Mouse (Mus musculus) liver, embryonic 12.5 days (tissue): ENCODE data around the gene Bet1l. TPM values are rescaled to one million over a fixed set of nuclear protein-coding genes. Genes with fewer than 3 reads are reported as not detected.

Source experiments
- ATAC-seq: fragments of 200-750 bp; cut with Nextera tagmentation; 2 replicates; pipeline ENCODE4 v1.8.0; 2017; ENCODE audit warnings: moderate number of reproducible peaks, mild to moderate bottlenecking, moderate library complexity
- H3K27ac ChIP-seq: fragments of 300-500 bp; sonication (generic); 2 replicates; pipeline ENCODE4 v1.5.1; 2016; ENCODE audit warnings: mild to moderate bottlenecking
- H3K27me3 ChIP-seq: fragments of 300-500 bp; sonication (generic); replicated peaks from 2 replicates; pipeline ENCODE4 v1.6.1; 2016; ENCODE audit warnings: mild to moderate bottlenecking, moderate library complexity
- H3K36me3 ChIP-seq: fragments of 300-500 bp; sonication (generic); 2 replicates; pipeline ENCODE4 v1.6.1; 2016; ENCODE audit warnings: mild to moderate bottlenecking, moderate library complexity
- H3K4me1 ChIP-seq: fragments of 300-500 bp; sonication (generic); 2 replicates; pipeline ENCODE4 v1.6.1; 2016
- H3K4me2 ChIP-seq: fragments of 300-500 bp; sonication (generic); 2 replicates; pipeline ENCODE4 v1.6.1; 2016; ENCODE audit warnings: mild to moderate bottlenecking, moderate library complexity
- H3K4me3 ChIP-seq: fragments of 300-500 bp; sonication (generic); 2 replicates; pipeline ENCODE4 v1.5.1; 2016; ENCODE audit warnings: mild to moderate bottlenecking, moderate library complexity
- H3K9ac ChIP-seq: fragments of 300-500 bp; sonication (generic); 2 replicates; pipeline ENCODE4 v1.6.1; 2016; ENCODE audit warnings: mild to moderate bottlenecking, moderate library complexity
- H3K9me3 ChIP-seq: fragments of 300-500 bp; sonication (generic); replicated peaks from 2 replicates; pipeline ENCODE4 v1.6.1; 2016; ENCODE audit warnings: mild to moderate bottlenecking, moderate library complexity
- WGBS: fragments of 180-500 bp; shearing (Covaris S2); methylation state at CpG from one replicate; pipeline ENCODE4 v1.1.7; 2016; ENCODE audit not compliant: insufficient replicate concordance; 5-methylcytosine and 5-hydroxymethylcytosine counted together
- polyA plus RNA-seq: library from polyadenylated mRNA; unstranded; fragments of >200 nt; fragmentation: Nextera tagmentation; extraction: Ambion mirVana; gene quantifications from 2 replicates; pipeline ENCODE4 v1.2.1, GENCODE M21; 2016

Bet1l gene
- polyA plus RNA-seq, 1 experiment from 2014 or later = 18.0 TPM

GRCm38 (mm10) chr7:140856785-140857549 is 410 bp downstream of the Bet1l start, which contains the start of gene Ric8a:
Ric8a (plus strand) TSS chr7:140856957.
- H3K9me3 ChIP-seq = no peaks in the 10 kb centered on the region
- peak; percentile 84 for ATAC-seq
- peak within 1 kb of the TSS; percentile 87 for H3K9ac ChIP-seq
- peaks cover 71% of the 10 kb centered on the region for H3K36me3 ChIP-seq
- H3K4me2 ChIP-seq = peak within 1 kb of the TSS; percentile 96
- H3K27me3 ChIP-seq = no peaks in the 10 kb centered on the region
- H3K4me3 ChIP-seq = peak within 1 kb of the TSS; percentile 89
- H3K27ac ChIP-seq = peak within 1 kb of the TSS; percentile 98
- H3K4me1 ChIP-seq = peaks cover 44% of the 10 kb centered on the region
- under 1% methylated on average over 50 of the region's 50 CpGs for WGBS

DNA sequence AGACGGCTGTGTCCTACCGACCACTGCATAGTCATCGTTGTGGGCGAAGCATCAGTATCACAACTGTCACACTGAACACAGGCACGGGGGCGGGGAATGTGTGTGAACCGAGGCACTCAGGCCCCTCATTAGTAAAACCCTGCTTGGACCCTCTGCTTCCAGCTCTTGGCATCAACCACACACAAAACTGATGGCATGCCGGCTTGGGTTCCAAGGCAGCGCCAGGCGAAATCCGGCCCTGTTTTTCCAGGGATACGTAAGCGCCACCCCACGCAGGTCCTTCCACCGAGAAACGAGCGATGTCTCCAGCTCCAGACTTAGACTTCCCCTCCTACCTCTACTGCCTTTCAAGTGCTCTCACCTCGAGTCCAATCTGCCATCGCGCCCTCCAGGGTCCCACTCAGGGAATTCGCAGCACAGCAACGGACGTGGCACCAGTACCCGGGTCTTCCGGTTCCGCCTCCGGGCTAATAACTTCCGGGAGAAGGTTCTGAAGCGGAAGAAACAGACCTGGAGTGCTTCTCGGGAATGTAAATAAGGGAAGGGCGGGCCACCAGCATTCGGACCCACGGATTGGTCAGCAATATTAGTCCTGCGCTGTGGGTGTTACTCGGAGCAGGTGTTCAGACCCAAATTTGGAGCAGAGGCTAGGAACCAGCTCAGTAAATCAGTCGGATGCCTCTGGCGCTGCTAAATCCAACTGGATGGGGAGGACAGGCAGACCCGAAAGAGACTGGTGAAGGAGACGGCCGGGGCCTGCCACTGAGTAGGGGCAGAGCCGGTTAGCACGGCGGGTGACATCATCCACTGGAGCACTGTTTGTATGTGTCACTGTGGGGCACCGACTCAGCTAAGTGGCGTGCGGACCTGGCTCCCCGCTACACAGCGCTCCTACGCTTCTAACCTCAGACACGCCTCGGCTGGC is 1.3 kb downstream of the Bet1l start, which contains the start of gene Gm45785:
Gm45785 (minus strand) TSS at position 472 of the 925 bp plus-strand sequence.
- whole genome bisulfite sequencing = under 1% methylated on average over 51 of the region's 51 CpGs
- peaks cover 70% of the 10 kb centered on the region for H3K36me3 ChIP-seq
- peak; percentile 77 for ATAC-seq
- H3K9me3 ChIP-seq = no peaks in the 10 kb centered on the region
- peak within 1 kb of the TSS; percentile 98 for H3K27ac ChIP-seq
- H3K4me1 ChIP-seq = peaks cover 44% of the 10 kb centered on the region
- H3K4me2 ChIP-seq = peak within 1 kb of the TSS; percentile 96
- peak within 1 kb of the TSS; percentile 87 for H3K9ac ChIP-seq
- peak within 1 kb of the TSS; percentile 89 for H3K4me3 ChIP-seq
- H3K27me3 ChIP-seq = no peaks in the 10 kb centered on the region

- no peak for ATAC-seq
- peaks cover 64% of the 10 kb centered on the region for H3K36me3 ChIP-seq
- H3K4me1 ChIP-seq = peaks cover 44% of the 10 kb centered on the region
- WGBS = 65% methylated on average over 9 of the region's 9 CpGs
- H3K27ac ChIP-seq = peak overlapping the region; percentile 98
- H3K4me3 ChIP-seq = peak overlapping the region; percentile 89
- H3K27me3 ChIP-seq = no peaks in the 10 kb centered on the region
- H3K9me3 ChIP-seq = no peaks in the 10 kb centered on the region
- peak overlapping the region; percentile 87 for H3K9ac ChIP-seq
- H3K4me2 ChIP-seq = peak overlapping the region; percentile 96
Observed at GRCm38 (mm10) chr7:140855181-140855580, 2.2 kb downstream of the Bet1l start.

- Histone ChIP-seq H3K36me3 (peaks cover 57% of the 10 kb centered on the region), H3K4me2 (peak overlapping the region; percentile 96; the same call in 1 of the 2 replicates), H3K4me1 (peaks cover 42% of the 10 kb centered on the region), H3K27ac (no peak overlapping the region), H3K4me3 (peak overlapping the region; percentile 89; the same call in 1 of the 2 replicates), H3K9me3 (no peaks in the 10 kb centered on the region), H3K9ac (no peak overlapping the region), H3K27me3 (no peaks in the 10 kb centered on the region)
- WGBS = 93% methylated on average over 18 of the region's 18 CpGs
- ATAC-seq = no peak
Observed at GRCm38 (mm10) chr7:140854483-140854882, 2.9 kb downstream of the Bet1l start.

DNA sequence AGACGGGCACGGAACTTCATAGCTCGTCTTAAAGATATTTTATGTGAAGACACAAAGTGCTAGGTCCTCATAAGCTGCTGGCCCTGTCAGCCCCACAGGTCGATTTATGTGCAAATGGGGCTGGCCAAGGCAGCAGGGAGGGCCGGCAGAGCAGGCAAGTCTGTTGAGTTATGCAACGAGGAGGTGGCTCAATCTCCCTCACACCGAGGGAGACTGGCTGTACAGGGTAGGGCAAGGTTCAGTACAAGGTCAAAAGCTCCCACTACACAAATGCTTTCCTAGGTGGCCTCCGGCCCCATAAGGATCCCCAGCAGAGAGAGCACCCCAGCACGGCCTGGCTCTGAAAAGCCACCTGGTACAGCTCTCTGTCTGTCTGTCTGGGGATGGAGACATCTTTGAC is 4.0 kb downstream of the Bet1l start:
- Histone ChIP-seq H3K27ac (peak overlapping the region; percentile 28; the same call in 1 of the 2 replicates), H3K4me1 (peaks cover 31% of the 10 kb centered on the region)
- WGBS = 73% methylated on average over 9 of the region's 9 CpGs

DNA sequence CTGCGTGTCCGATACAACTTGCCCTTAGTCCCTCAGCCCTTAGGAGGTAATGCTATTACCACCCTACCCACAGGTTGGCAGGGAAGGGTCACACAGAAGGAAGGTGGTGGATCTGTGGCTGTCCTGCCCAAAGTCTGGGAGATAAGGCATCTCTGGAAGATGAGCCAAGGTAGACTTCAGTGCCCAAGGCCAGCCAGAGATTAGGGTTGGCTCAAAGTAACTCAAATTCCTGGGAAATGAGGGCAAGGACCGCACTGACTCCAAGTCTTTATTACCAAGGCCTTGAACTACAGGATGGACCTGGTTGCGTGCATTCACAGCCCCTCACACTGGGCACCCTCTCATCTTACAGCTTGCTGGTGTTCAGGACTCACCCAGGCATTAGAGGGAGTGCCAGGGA is 5.5 kb downstream of the Bet1l start:
- peaks cover 43% of the 10 kb centered on the region for H3K36me3 ChIP-seq
- WGBS = 89% methylated on average over 4 of the region's 4 CpGs
- ATAC-seq = no peak
- H3K27ac ChIP-seq = no peak overlapping the region
- H3K9me3 ChIP-seq = no peaks in the 10 kb centered on the region
- H3K4me2 ChIP-seq = no peak overlapping the region
- peaks cover 22% of the 10 kb centered on the region for H3K4me1 ChIP-seq
- H3K9ac ChIP-seq = no peak overlapping the region
- 0 out of 2 replicates have a peak, but pooled peaks cover 3% of the 10 kb centered on the region for H3K27me3 ChIP-seq
- no peak overlapping the region for H3K4me3 ChIP-seq

More for the DNA sequence above, 4.0 kb downstream of the Bet1l start:
- no peak overlapping the region for H3K4me3 ChIP-seq
- no peak for ATAC-seq
- H3K4me2 ChIP-seq = 0 out of 2 replicates have a peak overlapping the region, but pooled peaks have one; percentile 12
- H3K9ac ChIP-seq = 0 out of 2 replicates have a peak overlapping the region, but pooled peaks have one; percentile 32
- peaks cover 46% of the 10 kb centered on the region for H3K36me3 ChIP-seq
- H3K9me3 ChIP-seq = no peaks in the 10 kb centered on the region
- no peaks in the 10 kb centered on the region for H3K27me3 ChIP-seq

DNA sequence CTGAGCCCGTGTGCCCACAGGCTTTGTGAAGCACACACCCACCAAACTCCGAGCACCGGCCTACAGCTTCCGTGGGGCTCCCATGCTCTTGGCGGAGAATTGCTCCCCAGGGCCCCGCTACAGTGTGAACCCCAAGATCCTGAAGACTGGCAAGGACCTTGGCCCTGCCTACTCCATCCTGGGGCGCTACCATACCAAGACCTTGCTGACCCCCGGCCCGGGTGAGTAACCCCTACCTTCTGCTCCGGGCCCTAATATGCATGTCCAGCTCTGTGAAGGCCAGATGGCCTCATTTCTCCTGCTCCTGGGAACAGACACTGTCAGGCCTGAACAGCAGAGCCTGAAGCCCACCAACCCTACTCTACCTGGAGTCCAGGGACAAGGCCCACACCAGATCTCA is 8.8 kb downstream of the Bet1l start:
- ATAC-seq = no peak
- no peak overlapping the region for H3K4me3 ChIP-seq
- H3K4me1 ChIP-seq = peaks cover 1% of the 10 kb centered on the region; the same call in 1 of the 2 replicates
- 78% methylated on average over 10 of the region's 10 CpGs for WGBS
- no peak overlapping the region for H3K4me2 ChIP-seq
- H3K27ac ChIP-seq = no peak overlapping the region
- H3K36me3 ChIP-seq = peaks cover 27% of the 10 kb centered on the region
- no peaks in the 10 kb centered on the region for H3K9me3 ChIP-seq
- H3K9ac ChIP-seq = no peak overlapping the region
- H3K27me3 ChIP-seq = peaks cover 21% of the 10 kb centered on the region

DNA sequence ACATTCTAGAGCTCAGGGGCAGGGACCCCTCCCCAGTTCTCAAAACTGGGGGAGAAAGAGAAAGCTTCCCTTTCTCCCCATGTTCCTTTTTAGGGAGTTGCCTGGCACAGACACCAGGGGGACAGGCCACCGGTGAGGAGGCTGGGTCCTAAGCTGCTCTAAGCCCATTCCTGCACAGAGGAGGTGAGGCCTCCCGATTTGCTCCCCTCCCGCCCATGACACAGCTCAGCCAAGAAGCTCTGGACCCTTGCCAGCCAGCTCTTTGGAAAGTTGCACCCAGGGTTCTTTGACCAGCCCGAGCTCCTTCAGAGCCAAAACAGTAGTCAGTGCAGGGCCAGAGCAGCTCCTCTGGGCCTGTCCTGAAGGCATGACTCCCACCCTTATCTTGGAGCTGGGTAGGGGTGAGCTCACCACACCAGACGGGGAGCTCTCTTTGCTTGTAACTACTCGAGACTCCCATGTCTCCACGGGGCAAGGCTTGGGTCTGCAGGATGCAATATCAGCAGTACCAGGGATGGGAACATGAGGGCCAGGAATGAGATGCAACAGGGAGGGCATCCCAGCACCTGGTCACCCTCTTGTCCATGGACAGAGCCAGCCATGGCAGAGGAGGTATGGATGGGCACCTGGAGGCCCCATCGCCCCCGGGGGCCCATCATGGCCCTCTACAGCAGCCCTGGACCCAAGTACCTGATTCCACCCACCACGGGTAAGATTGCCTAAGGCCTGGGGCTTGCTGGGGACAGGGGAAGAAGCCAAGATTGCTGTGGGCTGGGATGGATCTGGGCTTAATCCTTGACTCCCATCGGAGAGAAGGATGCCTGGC is 9.4 kb downstream of the Bet1l start, which contains the start of gene Odf3:
Odf3 (plus strand) TSS at position 51 of the 826 bp plus-strand sequence.
- no peak for ATAC-seq
- 44% methylated on average over 11 of the region's 11 CpGs for WGBS
- H3K4me2 ChIP-seq = no peak within 1 kb of the TSS

DNA sequence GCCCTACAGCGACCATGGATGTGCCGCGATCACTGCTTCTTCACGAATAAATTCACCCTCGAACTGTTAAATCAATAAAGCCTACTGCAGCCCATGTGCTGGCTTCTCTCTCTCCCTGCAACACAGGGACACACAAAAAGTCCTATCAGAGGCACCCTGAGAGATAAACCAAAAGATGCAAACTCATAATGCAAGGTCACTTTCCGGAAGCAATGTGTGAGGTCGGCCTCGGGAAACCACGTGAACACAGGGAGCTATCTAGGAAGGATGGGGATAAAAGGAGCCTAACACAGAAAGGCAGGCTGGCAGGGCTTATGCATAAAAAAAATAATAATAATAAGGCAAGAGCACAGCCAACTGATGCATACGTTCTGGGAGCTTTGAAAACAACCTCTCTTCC is 10.7 kb downstream of the Bet1l start:
- no peak overlapping the region for H3K4me2 ChIP-seq
- no peak overlapping the region for H3K27ac ChIP-seq
- ATAC-seq = no peak
- no peaks in the 10 kb centered on the region for H3K9me3 ChIP-seq
- no peak overlapping the region for H3K4me3 ChIP-seq
- H3K9ac ChIP-seq = no peak overlapping the region
- WGBS = 63% methylated on average over 10 of the region's 10 CpGs
- peaks cover 38% of the 10 kb centered on the region for H3K27me3 ChIP-seq
- H3K36me3 ChIP-seq = peaks cover 8% of the 10 kb centered on the region
- no peaks in the 10 kb centered on the region for H3K4me1 ChIP-seq

More for the DNA sequence above, 9.4 kb downstream of the Bet1l start, which contains the start of gene Odf3:
- Histone ChIP-seq H3K9me3 (no peaks in the 10 kb centered on the region), H3K4me3 (no peak within 1 kb of the TSS), H3K27ac (no peak within 1 kb of the TSS), H3K9ac (no peak within 1 kb of the TSS), H3K27me3 (peaks cover 28% of the 10 kb centered on the region), H3K36me3 (peaks cover 21% of the 10 kb centered on the region), H3K4me1 (no peaks in the 10 kb centered on the region)

GRCm38 (mm10) chr7:140845683-140846082 is 11.7 kb downstream of the Bet1l start:
- Histone ChIP-seq H3K9me3 (no peaks in the 10 kb centered on the region), H3K27me3 (peaks cover 48% of the 10 kb centered on the region), H3K27ac (no peak overlapping the region), H3K4me2 (no peak overlapping the region), H3K36me3 (no peaks in the 10 kb centered on the region), H3K4me1 (no peaks in the 10 kb centered on the region), H3K9ac (no peak overlapping the region), H3K4me3 (no peak overlapping the region)
- ATAC-seq = no peak
- 64% methylated on average over 4 of the region's 4 CpGs for WGBS
